Mouse (Mus musculus) thymus, adult 2 months (tissue): ENCODE data around the gene Prim2. TPM values are rescaled to one million over a fixed set of nuclear protein-coding genes. Genes with fewer than 3 reads are reported as not detected.

ENCODE experiments used
- DNase-seq: peaks from one replicate; pipeline ENCODE4 v3.0.0; 2021
- H3K27ac ChIP-seq: fragments of 200-500 bp; 2 replicates; pipeline ENCODE4 v1.5.1; 2012; ENCODE audit warnings: low read length, control low read depth; ENCODE audit not compliant: control insufficient read depth, insufficient read depth
- H3K27me3 ChIP-seq: fragments of 200-500 bp; 2 replicates; pipeline ENCODE4 v1.6.1; 2012; ENCODE audit warnings: mild to moderate bottlenecking, low read length, moderate library complexity, mixed read lengths; ENCODE audit not compliant: control insufficient read depth, insufficient read depth
- H3K36me3 ChIP-seq: fragments of 200-500 bp; 2 replicates; pipeline ENCODE4 v1.6.1; 2012; ENCODE audit warnings: mild to moderate bottlenecking, low read length, moderate library complexity; ENCODE audit not compliant: control insufficient read depth, insufficient read depth
- H3K4me1 ChIP-seq: fragments of 200-500 bp; replicated peaks from 2 replicates; pipeline ENCODE4 v1.6.1; 2012; ENCODE audit warnings: low read length; ENCODE audit not compliant: control insufficient read depth, insufficient read depth
- H3K4me3 ChIP-seq: fragments of 200-500 bp; 2 replicates; pipeline ENCODE4 v1.5.1; 2012; ENCODE audit warnings: mild to moderate bottlenecking, low read length, control low read depth, moderate library complexity; ENCODE audit not compliant: control insufficient read depth, insufficient read depth
- CTCF ChIP-seq: fragments of 200-500 bp; IDR thresholded peaks from 2 replicates; pipeline ENCODE4 v1.5.1; 2012; ENCODE audit warnings: mild to moderate bottlenecking, control low read depth, low read length, moderate library complexity, borderline replicate concordance; ENCODE audit not compliant: control insufficient read depth, poor library complexity, insufficient read depth; ENCODE audit errors: extremely low read depth
- POLR2A ChIP-seq: fragments of 200-500 bp; IDR thresholded peaks from 2 replicates; pipeline ENCODE4 v1.6.1; 2012; ENCODE audit warnings: mild to moderate bottlenecking, low read length, control low read depth, moderate library complexity; ENCODE audit not compliant: control insufficient read depth, poor library complexity, insufficient read depth; ENCODE audit errors: extremely low read depth
- WGBS: fragments of 180-500 bp; shearing (Covaris S2); methylation state at CpG from one replicate; pipeline ENCODE4 v1.1.7; 2018; 5-methylcytosine and 5-hydroxymethylcytosine counted together
- polyA plus RNA-seq: library from polyadenylated mRNA; depleted of rRNA; stranded (reverse); fragments of >200 nt; gene quantifications from 2 replicates; pipeline ENCODE4 v1.2.3, GENCODE M21; 2012; rRNA removed

Prim2 gene
- polyA plus RNA-seq: 16.2 and 18.6 TPM in 2 replicates

DNA sequence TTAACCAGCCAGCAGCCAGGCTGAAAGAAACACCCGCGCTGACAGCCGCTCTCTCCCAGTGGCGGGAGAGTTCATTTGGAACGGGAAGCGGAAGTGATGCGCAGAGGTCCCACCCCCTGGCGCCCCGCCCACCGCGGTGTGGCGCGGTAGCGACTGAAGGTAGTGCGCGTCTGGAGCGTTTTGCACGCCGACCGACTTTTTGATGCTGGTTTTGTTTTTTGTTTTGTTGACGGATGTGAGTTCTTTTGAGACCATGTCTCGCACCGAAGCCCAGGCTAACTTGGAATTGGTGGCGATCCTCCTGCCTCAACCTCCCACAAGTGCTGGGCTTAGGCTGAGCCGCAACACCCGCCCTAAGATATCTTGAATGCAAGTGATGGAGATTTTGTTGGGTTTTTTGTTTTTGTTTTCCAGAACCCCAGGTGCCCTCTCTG, at the start of gene Prim2:
Prim2 (minus strand) TSS at position 88 of the 434 bp plus-strand sequence.
- Histone ChIP-seq H3K4me1 (no peaks in the 10 kb centered on the region), H3K36me3 (no peaks in the 10 kb centered on the region; the same call in 1 of the 2 replicates), H3K27me3 (no peaks in the 10 kb centered on the region), H3K27ac (peak within 1 kb of the TSS; percentile 76), H3K4me3 (peak within 1 kb of the TSS; percentile 78)
- TF ChIP-seq POLR2A: peak; percentile 79; the same call in 1 of the 2 replicates
- 0 out of 2 replicates have a peak, but pooled peaks have one; percentile 25 for TF ChIP-seq CTCF
- WGBS: under 1% methylated on average over 26 of the region's 26 CpGs
- peak; percentile 90 for DNase-seq

DNA sequence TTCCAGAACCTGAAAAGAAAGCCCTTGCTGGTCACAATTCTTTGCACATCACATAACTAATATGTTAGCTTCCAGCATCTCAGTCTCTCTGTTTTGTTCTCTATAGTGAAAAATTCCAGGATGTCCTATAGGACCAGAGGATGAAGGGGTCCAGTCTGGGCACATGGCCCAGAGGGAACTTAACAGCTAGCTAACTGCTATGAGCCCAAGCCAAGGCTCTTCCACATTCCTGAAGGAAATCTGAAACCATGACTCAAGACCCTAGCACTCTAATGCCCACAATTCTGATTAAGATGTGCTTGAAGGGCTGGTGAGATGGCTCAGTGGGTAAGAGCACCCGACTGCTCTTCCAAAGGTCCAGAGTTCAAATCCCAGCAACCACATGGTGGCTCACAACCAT, 48.0 kb upstream of the Prim2 start:
- no peak for DNase-seq
- H3K4me3 ChIP-seq: no peak overlapping the region
- 96% methylated on average over 1 of the region's 1 CpGs for WGBS
- H3K4me1 ChIP-seq: peaks cover 2% of the 10 kb centered on the region; the same call in 1 of the 2 replicates
- no peaks in the 10 kb centered on the region for H3K27me3 ChIP-seq
- TF ChIP-seq POLR2A (no peak), CTCF (no peak)
- no peaks in the 10 kb centered on the region for H3K36me3 ChIP-seq
- H3K27ac ChIP-seq: no peak overlapping the region

DNA sequence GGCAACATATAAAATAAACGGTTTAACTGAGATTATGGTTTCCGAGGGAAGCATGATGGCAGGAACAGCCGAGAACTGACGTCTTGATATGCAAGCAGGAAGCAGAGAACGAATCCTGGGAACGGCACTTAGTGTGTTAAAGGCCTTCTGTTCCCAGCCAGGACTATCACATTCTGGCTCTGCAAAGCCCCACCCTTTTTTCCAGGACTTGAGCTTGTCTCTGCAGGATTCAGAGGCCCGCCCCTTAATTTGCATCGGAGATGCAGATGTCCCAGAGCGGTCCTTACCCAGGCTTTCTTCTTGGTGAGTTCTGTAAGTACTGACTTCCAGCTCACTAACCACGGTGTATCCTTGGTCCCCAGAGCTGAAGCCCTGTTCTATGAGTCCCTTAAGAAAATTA, 45.2 kb upstream of the Prim2 start:
- TF ChIP-seq CTCF (no peak), POLR2A (no peak)
- DNase-seq: no peak
- WGBS: 16% methylated on average over 10 of the region's 10 CpGs
- Histone ChIP-seq H3K4me1 (no peaks in the 10 kb centered on the region), H3K27me3 (no peaks in the 10 kb centered on the region), H3K27ac (no peak overlapping the region), H3K4me3 (no peak overlapping the region), H3K36me3 (no peaks in the 10 kb centered on the region)

DNA sequence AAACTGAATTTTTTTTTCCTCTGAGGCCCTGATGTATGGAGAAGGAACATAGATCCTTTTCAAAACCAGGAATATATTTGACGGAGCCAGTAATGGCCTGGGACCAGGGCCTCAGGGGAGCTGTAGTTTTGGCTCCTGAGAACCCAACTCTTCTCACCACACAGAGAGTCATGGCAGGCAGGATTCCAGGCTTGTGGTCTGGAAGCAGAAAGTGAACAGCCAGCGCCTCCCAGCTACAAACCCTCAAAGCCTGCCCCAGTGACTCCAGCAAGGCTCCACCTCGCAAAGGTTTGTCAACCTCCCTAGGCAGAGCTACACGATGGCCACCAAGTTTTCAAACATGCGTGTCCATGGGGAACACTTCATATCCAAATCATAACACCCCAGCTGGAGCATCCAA, 42.4 kb upstream of the Prim2 start:
- Histone ChIP-seq H3K27ac (no peak overlapping the region), H3K4me3 (no peak overlapping the region), H3K36me3 (no peaks in the 10 kb centered on the region), H3K4me1 (no peaks in the 10 kb centered on the region), H3K27me3 (no peaks in the 10 kb centered on the region)
- WGBS: 95% methylated on average over 5 of the region's 5 CpGs
- TF ChIP-seq CTCF (no peak), POLR2A (no peak)
- no peak for DNase-seq

DNA sequence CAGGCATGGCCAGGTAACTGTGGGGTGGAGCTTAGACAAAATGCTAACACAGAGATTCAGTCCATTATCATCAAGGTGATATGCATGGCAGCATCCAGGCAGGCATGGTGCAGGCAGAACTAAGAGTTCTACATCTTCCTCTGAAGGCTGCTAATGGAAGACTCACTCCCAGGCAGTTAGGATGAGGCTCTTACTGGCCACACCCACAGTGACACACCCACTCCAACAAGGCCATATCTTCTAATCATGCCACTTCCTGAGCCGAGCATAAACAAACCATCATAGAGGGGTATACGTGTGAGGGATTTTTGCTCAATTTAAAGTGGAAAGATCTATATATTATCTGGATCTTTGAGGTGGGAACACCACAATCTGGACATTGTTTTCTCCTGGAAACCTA, 40.0 kb upstream of the Prim2 start:
- Histone ChIP-seq H3K4me3 (no peak overlapping the region), H3K27me3 (no peaks in the 10 kb centered on the region), H3K36me3 (no peaks in the 10 kb centered on the region), H3K27ac (no peak overlapping the region), H3K4me1 (no peaks in the 10 kb centered on the region)
- no peak for TF ChIP-seq CTCF
- 53% methylated on average over 2 of the region's 2 CpGs for WGBS
- DNase-seq: no peak

DNA sequence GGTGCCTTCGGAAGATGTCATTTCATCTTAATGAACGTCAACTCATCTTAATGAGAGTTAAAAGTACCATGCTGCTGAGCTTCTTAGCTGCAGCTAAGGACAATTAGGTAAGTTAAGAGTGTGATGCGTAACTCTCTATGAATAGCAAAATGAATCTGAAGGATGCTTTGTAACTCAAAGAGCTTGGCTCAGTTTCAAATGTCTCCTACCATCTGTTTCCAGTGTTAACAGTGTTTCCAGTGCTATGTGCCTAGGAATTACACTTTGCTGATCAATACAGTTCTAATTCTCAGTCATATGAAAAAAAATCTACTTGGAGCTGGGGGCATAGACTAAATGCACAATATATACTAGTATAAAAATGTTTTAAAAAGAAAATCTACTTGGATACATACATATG, 31.6 kb upstream of the Prim2 start:
- Histone ChIP-seq H3K27me3 (no peaks in the 10 kb centered on the region), H3K4me3 (no peak overlapping the region), H3K27ac (no peak overlapping the region), H3K4me1 (no peaks in the 10 kb centered on the region), H3K36me3 (no peaks in the 10 kb centered on the region)
- no peak for DNase-seq
- TF ChIP-seq CTCF: no peak
- TF ChIP-seq POLR2A: no peak
- WGBS: 96% methylated on average over 3 of the region's 3 CpGs

DNA sequence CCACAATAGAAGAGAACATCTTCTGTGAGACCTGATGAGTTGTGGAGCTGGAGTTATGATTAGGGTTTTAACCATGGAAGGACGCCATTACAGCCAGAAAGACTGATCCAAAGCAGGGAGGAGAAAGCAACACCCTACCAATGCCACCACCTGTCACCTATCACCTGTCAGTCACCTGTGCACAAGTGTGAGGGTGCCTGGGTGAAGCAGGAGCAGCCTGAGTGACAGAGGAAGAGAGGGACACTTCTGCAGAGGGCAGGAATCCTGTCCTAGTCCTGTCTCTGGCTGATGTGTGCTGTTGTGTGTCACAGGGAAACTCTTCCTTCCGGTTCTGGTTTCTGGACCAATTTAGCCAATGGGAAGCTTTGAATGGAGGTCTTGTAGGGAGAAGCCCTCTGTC, 26.4 kb upstream of the Prim2 start:
- 95% methylated on average over 2 of the region's 2 CpGs for WGBS
- no peak for DNase-seq
- Histone ChIP-seq H3K4me1 (no peaks in the 10 kb centered on the region), H3K27me3 (no peaks in the 10 kb centered on the region), H3K27ac (no peak overlapping the region), H3K36me3 (no peaks in the 10 kb centered on the region), H3K4me3 (no peak overlapping the region)
- TF ChIP-seq POLR2A (no peak), CTCF (no peak)
